Mouse (Mus musculus): ENCODE measurements around the gene Pdzd2.

GRCm38 (mm10) chr15:12432320-12432719, 307.4 kb downstream of the Pdzd2 start:
- no peak for TF ChIP-seq POLR2A (IDR thresholded peaks at IDR 0.05; ENCODE audit: control insufficient read depth, extremely low read depth, insufficient read depth, low read length, poor library complexity)
- no peak for TF ChIP-seq CTCF (IDR thresholded peaks at IDR 0.05; ENCODE audit: borderline replicate concordance, control insufficient read depth, extremely low read depth, insufficient read depth, low read length, poor library complexity)
